Mouse (Mus musculus): ENCODE results near the gene Acvr2b. TPM values are rescaled to one million over a fixed set of nuclear protein-coding genes. Genes with fewer than 3 reads are reported as not detected.

Acvr2b gene
- polyA plus RNA-seq, 1 experiment = 0.90 TPM

GRCm38 (mm10) chr9:119465056-119465455, 63.1 kb downstream of the Acvr2b start:
- TF ChIP-seq CTCF (IDR thresholded peaks at IDR 0.05; ENCODE audit: borderline replicate concordance, insufficient read depth, low read length) = no peak
- no peak for TF ChIP-seq POLR2A (IDR thresholded peaks at IDR 0.05; ENCODE audit: low read depth, low read length)

GRCm38 (mm10) chr9:119465595-119465994, 63.7 kb downstream of the Acvr2b start:
- no peaks in the 10 kb centered on the region for H3K4me1 ChIP-seq (ENCODE audit: control insufficient read depth, insufficient read depth, low read length)
- TF ChIP-seq CTCF (IDR thresholded peaks at IDR 0.05; ENCODE audit: borderline replicate concordance, insufficient read depth, low read length) = peak; percentile 56; the same call in 1 of the 2 replicates
- TF ChIP-seq POLR2A (IDR thresholded peaks at IDR 0.05; ENCODE audit: low read depth, low read length) = no peak

More at GRCm38 (mm10) chr9:119465056-119465455, 63.1 kb downstream of the Acvr2b start:
- Histone ChIP-seq H3K4me1 (ENCODE audit: control insufficient read depth, insufficient read depth, low read length) (no peaks in the 10 kb centered on the region), H3K4me3 (ENCODE audit: insufficient read depth, low read length) (no peak overlapping the region), H3K27ac (ENCODE audit: insufficient read depth, low read length) (no peak overlapping the region)

GRCm38 (mm10) chr9:119469691-119470353, 67.9 kb downstream of the Acvr2b start:
- no peaks in the 10 kb centered on the region for H3K4me1 ChIP-seq (ENCODE audit: control insufficient read depth, insufficient read depth, low read length)
- no peak overlapping the region for H3K27ac ChIP-seq (ENCODE audit: insufficient read depth, low read length)
- TF ChIP-seq POLR2A (IDR thresholded peaks at IDR 0.05; ENCODE audit: low read depth, low read length) = no peak
- TF ChIP-seq CTCF (IDR thresholded peaks at IDR 0.05; ENCODE audit: borderline replicate concordance, insufficient read depth, low read length) = no peak
- H3K4me3 ChIP-seq (ENCODE audit: insufficient read depth, low read length) = no peak overlapping the region

More at GRCm38 (mm10) chr9:119465595-119465994, 63.7 kb downstream of the Acvr2b start:
- Histone ChIP-seq H3K4me3 (ENCODE audit: insufficient read depth, low read length) (no peak overlapping the region), H3K27ac (ENCODE audit: insufficient read depth, low read length) (no peak overlapping the region)

- Histone ChIP-seq H3K27ac (ENCODE audit: insufficient read depth, low read length) (no peak overlapping the region), H3K4me1 (ENCODE audit: control insufficient read depth, insufficient read depth, low read length) (no peaks in the 10 kb centered on the region), H3K4me3 (ENCODE audit: insufficient read depth, low read length) (no peak overlapping the region)
- TF ChIP-seq CTCF (IDR thresholded peaks at IDR 0.05; ENCODE audit: borderline replicate concordance, insufficient read depth, low read length) = no peak
- TF ChIP-seq POLR2A (IDR thresholded peaks at IDR 0.05; ENCODE audit: low read depth, low read length) = no peak
These were observed 70.5 kb downstream of the Acvr2b start for GRCm38 (mm10) chr9:119472412-119472918.

GRCm38 (mm10) chr9:119473011-119473410, 71.1 kb downstream of the Acvr2b start:
- no peaks in the 10 kb centered on the region for H3K4me1 ChIP-seq (ENCODE audit: control insufficient read depth, insufficient read depth, low read length)
- no peak overlapping the region for H3K27ac ChIP-seq (ENCODE audit: insufficient read depth, low read length)
- no peak for TF ChIP-seq CTCF (IDR thresholded peaks at IDR 0.05; ENCODE audit: borderline replicate concordance, insufficient read depth, low read length)
- no peak overlapping the region for H3K4me3 ChIP-seq (ENCODE audit: insufficient read depth, low read length)

GRCm38 (mm10) chr9:119473608-119474164, 71.8 kb downstream of the Acvr2b start:
- TF ChIP-seq CTCF (IDR thresholded peaks at IDR 0.05; ENCODE audit: borderline replicate concordance, insufficient read depth, low read length) = no peak
- no peak for TF ChIP-seq POLR2A (IDR thresholded peaks at IDR 0.05; ENCODE audit: low read depth, low read length)
- Histone ChIP-seq H3K27ac (ENCODE audit: insufficient read depth, low read length) (no peak overlapping the region), H3K4me1 (ENCODE audit: control insufficient read depth, insufficient read depth, low read length) (no peaks in the 10 kb centered on the region), H3K4me3 (ENCODE audit: insufficient read depth, low read length) (no peak overlapping the region)

GRCm38 (mm10) chr9:119474717-119475611, 73.0 kb downstream of the Acvr2b start:
- TF ChIP-seq CTCF (IDR thresholded peaks at IDR 0.05; ENCODE audit: borderline replicate concordance, insufficient read depth, low read length) (no peak), POLR2A (IDR thresholded peaks at IDR 0.05; ENCODE audit: low read depth, low read length) (no peak)
- no peak overlapping the region for H3K27ac ChIP-seq (ENCODE audit: insufficient read depth, low read length)
- H3K4me3 ChIP-seq (ENCODE audit: insufficient read depth, low read length) = no peak overlapping the region
- no peaks in the 10 kb centered on the region for H3K4me1 ChIP-seq (ENCODE audit: control insufficient read depth, insufficient read depth, low read length)

GRCm38 (mm10) chr9:119477754-119478153, 75.8 kb downstream of the Acvr2b start:
- no peak overlapping the region for H3K27ac ChIP-seq (ENCODE audit: insufficient read depth, low read length)
- no peak overlapping the region for H3K4me3 ChIP-seq (ENCODE audit: insufficient read depth, low read length)
- TF ChIP-seq CTCF (IDR thresholded peaks at IDR 0.05; ENCODE audit: borderline replicate concordance, insufficient read depth, low read length) (no peak), POLR2A (IDR thresholded peaks at IDR 0.05; ENCODE audit: low read depth, low read length) (no peak)
- no peaks in the 10 kb centered on the region for H3K4me1 ChIP-seq (ENCODE audit: control insufficient read depth, insufficient read depth, low read length)

GRCm38 (mm10) chr9:119478345-119478744, 76.4 kb downstream of the Acvr2b start:
- TF ChIP-seq CTCF (IDR thresholded peaks at IDR 0.05; ENCODE audit: borderline replicate concordance, insufficient read depth, low read length) = no peak
- TF ChIP-seq POLR2A (IDR thresholded peaks at IDR 0.05; ENCODE audit: low read depth, low read length) = no peak
- H3K4me3 ChIP-seq (ENCODE audit: insufficient read depth, low read length) = no peak overlapping the region
- no peak overlapping the region for H3K27ac ChIP-seq (ENCODE audit: insufficient read depth, low read length)
- no peaks in the 10 kb centered on the region for H3K4me1 ChIP-seq (ENCODE audit: control insufficient read depth, insufficient read depth, low read length)
